Mouse (Mus musculus): ENCODE data around the gene Pdcd1lg2. TPM values are rescaled to one million over a fixed set of nuclear protein-coding genes. Genes with fewer than 3 reads are reported as not detected.

Gene Pdcd1lg2
- total and polyA plus RNA-seq, 3 experiments: 1.7 to 5.4 TPM; not detected in 1

- peaks cover 31 to 42% of the 10 kb centered on the region in 2 experiments for H3K4me1 ChIP-seq (ENCODE audit: control insufficient read depth in 1 of 2, insufficient read depth in 2 of 2, low read length in 2 of 2)
- H3K36me3 ChIP-seq (ENCODE audit: control insufficient read depth in 1 of 2, insufficient read depth in 2 of 2, low read length in 2 of 2): peaks cover 0 to 53% of the 10 kb centered on the region in 2 experiments; a peak in 2 of 4 replicates
- no peak overlapping the region for H3K27ac ChIP-seq (ENCODE audit: control insufficient read depth, low read depth, low read length)
- TF ChIP-seq MAFK (IDR thresholded peaks at IDR 0.05; ENCODE audit: borderline replicate concordance, low read depth, low read length) (no peak), SIN3A (IDR thresholded peaks at IDR 0.05; ENCODE audit: low read length) (no peak), USF1 (IDR thresholded peaks at IDR 0.05; ENCODE audit: low read depth, low read length) (no peak), TAL1 (IDR thresholded peaks at IDR 0.05; ENCODE audit: low read length) (no peak), CHD1 (IDR thresholded peaks at IDR 0.05; ENCODE audit: low read depth, low read length) (no peak), ELF1 (IDR thresholded peaks at IDR 0.05; ENCODE audit: low read depth, low read length) (no peak), E2F4 (IDR thresholded peaks at IDR 0.05; ENCODE audit: borderline replicate concordance, low read depth, low read length) (no peak), TBP (IDR thresholded peaks at IDR 0.05; ENCODE audit: low read depth, low read length) (no peak), RAD21 (IDR thresholded peaks at IDR 0.05; ENCODE audit: low read depth, low read length) (no peak), BHLHE40 (IDR thresholded peaks at IDR 0.05; ENCODE audit: borderline replicate concordance, low read depth, low read length) (no peak), HCFC1 (IDR thresholded peaks at IDR 0.05; ENCODE audit: low read depth, low read length) (no peak), SMC3 (IDR thresholded peaks at IDR 0.05; ENCODE audit: low read depth, low read length) (no peak), CHD2 (IDR thresholded peaks at IDR 0.05; ENCODE audit: low read length) (no peak), ZNF384 (IDR thresholded peaks at IDR 0.05; ENCODE audit: low read depth, low read length) (no peak), GATA1 (IDR thresholded peaks at IDR 0.05; ENCODE audit: low read depth, low read length) (no peak)
- DNase-seq (ENCODE audit: low read depth, low spot score): no peak
- H3K9ac ChIP-seq (ENCODE audit: control insufficient read depth, low read depth, low read length, poor library complexity, severe bottlenecking): no peak overlapping the region
- H3K79me2 ChIP-seq (ENCODE audit: control insufficient read depth, insufficient read depth, low read length, poor library complexity): peaks cover 4% of the 10 kb centered on the region; the same call in 1 of the 2 replicates
- H3K9me3 ChIP-seq (replicated peaks; ENCODE audit: insufficient read depth, low read length): no peaks in the 10 kb centered on the region
- H3K27me3 ChIP-seq (ENCODE audit: control insufficient read depth in 1 of 2, insufficient read depth in 2 of 2, low read length in 2 of 2): no peaks in the 10 kb centered on the region
- H3K4me3 ChIP-seq (ENCODE audit: control insufficient read depth in 1 of 2, insufficient read depth in 1 of 2, low read depth in 2 of 2, low read length in 2 of 2): no peak overlapping the region
Measured at GRCm38 (mm10) chr19:29364076-29364475, 46.6 kb upstream of the Pdcd1lg2 start.

DNA sequence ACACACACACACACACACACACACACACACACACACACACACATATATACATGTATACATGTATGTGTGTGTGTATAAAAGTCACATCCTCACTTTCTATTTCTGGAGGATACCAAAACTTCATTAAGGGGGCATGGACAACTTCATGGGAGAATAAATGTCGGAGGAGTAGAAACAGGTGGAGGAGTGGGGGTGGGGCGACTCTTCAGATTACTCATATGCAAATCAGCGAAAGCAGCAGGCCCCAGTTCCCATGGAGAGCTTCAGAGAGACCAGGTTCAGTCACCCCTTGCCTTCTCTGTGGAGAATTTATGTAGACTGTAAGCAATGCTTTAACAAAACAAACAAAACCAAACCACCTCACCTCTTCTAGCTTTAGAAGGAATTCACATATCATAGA is 45.6 kb upstream of the Pdcd1lg2 start:
- Histone ChIP-seq H3K9me3 (replicated peaks; ENCODE audit: insufficient read depth, low read length) (no peaks in the 10 kb centered on the region), H3K9ac (ENCODE audit: control insufficient read depth, low read depth, low read length, poor library complexity, severe bottlenecking) (no peak overlapping the region), H3K79me2 (ENCODE audit: control insufficient read depth, insufficient read depth, low read length, poor library complexity) (peaks cover 4% of the 10 kb centered on the region; the same call in 1 of the 2 replicates), H3K27ac (ENCODE audit: control insufficient read depth, low read depth, low read length) (no peak overlapping the region), H3K4me1 (ENCODE audit: control insufficient read depth in 1 of 2, insufficient read depth in 2 of 2, low read length in 2 of 2) (peaks cover 32 to 38% of the 10 kb centered on the region in 2 experiments), H3K4me3 (ENCODE audit: control insufficient read depth in 1 of 2, insufficient read depth in 1 of 2, low read depth in 2 of 2, low read length in 2 of 2) (no peak overlapping the region), H3K36me3 (ENCODE audit: control insufficient read depth in 1 of 2, insufficient read depth in 2 of 2, low read length in 2 of 2) (peaks cover 0 to 53% of the 10 kb centered on the region in 2 experiments; a peak in 2 of 4 replicates), H3K27me3 (ENCODE audit: control insufficient read depth in 1 of 2, insufficient read depth in 2 of 2, low read length in 2 of 2) (no peaks in the 10 kb centered on the region)
- peak; percentile 63 for DNase-seq (ENCODE audit: low read depth, low spot score)
- TF ChIP-seq KAT2A (conservative IDR thresholded peaks at IDR 0.05; ENCODE audit: low read depth, low read length) (no peak), HCFC1 (IDR thresholded peaks at IDR 0.05; ENCODE audit: low read depth, low read length) (no peak), MYC (IDR thresholded peaks at IDR 0.05; ENCODE audit: low read depth, low read length) (no peak), NELFE (IDR thresholded peaks at IDR 0.05; ENCODE audit: low read depth, low read length) (no peak), JUND (IDR thresholded peaks at IDR 0.05; ENCODE audit: low read depth, low read length) (no peak), EP300 (IDR thresholded peaks at IDR 0.05; ENCODE audit: low read depth in 1 of 2, low read length in 2 of 2) (no peak)

Measured in MEL (cell line).